Mouse (Mus musculus) lung, postnatal 10 days (tissue): ENCODE results near the gene Arhgef25.

Source experiments
- DNase-seq: peaks from one replicate; pipeline ENCODE4 v3.0.0; 2021

The Arhgef25 gene

DNA sequence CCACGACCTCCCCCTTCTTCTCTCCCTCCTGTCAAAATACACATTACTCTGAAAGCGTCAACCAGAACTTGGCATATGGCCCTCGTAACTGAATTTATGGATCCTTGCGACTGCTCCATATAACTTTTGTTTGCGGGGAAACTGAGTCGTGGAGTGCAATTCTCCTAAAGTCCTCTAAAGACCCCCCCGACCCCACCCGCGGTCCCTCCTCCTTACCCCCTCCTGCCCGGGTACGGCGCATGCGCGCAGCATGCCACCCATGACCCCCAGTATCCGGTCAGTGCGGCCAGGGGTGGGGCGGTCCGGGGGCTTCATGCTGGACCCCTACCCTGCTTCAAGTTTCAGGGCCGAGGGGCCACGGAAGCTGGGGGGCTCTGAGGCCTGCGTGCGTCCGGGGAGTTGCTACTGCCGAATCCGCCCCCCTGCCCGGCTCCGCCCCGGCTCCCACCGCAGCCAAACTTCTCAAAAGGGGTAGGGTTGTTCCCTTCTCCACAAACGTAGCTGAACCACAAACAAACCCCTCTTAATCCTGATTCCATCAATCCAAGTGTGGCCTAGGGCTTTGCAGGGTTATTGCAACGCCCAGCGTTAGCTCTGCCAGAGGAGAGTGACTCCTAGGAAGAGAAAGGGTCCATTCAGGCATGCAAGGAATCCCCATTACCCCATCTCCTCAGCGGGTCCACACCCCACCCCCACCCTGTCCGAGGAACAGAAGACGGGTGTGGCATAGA lies at the start of gene Arhgef25:
TSS of gene Arhgef25 (minus strand) at position 433 of the 731 bp plus-strand sequence.
- DNase-seq = peak; percentile 85

DNA sequence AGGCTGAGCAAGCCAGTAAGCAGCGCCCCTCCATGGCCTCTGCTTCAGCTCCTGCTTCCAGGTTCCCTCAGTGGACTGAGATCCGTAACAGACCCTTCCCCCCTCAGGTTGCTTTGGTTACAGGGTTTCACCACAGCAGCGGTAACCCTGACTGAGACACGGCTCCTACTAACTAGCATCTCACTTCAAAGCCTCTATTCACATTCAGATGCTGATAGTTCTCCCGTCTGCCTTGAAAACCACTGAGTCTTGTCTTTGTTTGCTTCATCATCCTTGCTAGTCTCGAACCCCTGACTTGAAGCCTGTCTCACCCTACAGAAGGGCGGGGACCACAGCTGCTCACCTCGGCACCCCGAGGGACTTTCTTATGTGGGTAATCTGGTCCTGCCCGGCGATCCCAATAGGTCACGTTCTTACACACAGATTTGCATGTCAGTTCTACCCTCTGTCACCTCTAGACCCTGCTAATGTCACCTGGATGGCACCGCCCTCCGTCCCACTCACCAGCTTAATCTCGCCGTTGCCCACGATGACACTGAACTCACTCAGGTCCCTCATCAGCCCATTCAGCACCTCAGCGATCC lies 48.5 kb upstream of the Arhgef25 start:
- no peak for DNase-seq

DNA sequence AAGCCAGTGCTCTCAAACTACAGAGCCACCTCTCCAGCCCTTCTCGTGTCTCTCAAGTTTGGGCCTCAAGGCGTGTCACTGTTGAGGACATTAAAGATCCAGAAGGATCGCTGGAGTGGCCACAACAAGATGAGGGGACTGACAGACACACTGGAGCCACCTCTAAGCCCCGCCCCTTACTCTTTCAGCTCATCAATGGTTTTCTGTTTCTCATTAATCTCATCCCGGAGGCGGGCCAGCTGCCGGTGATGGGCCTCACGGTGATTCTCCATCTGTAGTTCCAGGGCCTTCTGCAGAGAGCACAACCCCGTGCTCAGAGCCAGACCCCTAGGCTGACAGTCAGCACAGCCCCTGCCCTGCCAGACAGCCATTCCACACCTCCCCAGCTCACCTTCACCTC lies 46.7 kb upstream of the Arhgef25 start:
- no peak for DNase-seq

DNA sequence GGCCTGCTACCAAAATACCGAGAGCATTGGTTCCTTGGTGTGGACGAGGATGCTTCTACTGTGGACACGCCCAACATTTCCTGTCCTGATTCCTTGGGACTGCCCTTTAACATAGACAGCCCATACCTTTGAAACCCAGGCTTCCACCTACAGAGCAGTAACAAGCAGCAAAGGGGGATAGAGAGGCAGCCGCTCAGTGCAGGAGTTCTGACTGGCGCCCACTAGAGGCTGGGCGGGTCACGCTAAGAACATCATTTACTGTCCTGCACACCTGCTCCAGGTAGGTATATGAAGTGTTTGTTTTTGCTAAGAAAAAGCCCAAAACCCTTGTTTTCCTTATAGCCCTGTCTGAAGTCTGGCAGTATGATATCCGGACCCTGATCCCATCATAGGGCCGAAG lies 43.3 kb upstream of the Arhgef25 start:
- no peak for DNase-seq

DNA sequence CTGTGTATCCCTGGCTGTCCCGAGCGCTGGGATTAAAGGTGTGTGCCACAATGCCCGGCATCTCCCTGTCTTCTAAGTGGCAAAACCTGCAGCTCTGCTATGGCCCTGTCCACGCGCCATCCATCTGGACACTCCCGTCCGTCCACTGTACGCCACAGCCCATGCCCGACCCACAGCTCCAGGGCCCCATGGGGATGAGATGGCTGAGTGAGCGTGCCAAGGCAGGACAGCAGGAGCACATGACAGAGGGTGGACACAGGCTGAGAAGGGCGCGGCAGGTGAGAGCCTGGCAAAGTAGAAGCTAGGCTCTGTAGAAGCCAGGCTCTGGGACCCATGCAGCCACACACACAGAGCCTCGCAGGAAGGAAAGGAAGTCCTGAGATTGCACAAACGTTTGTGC lies 41.9 kb upstream of the Arhgef25 start:
- no peak for DNase-seq

DNA sequence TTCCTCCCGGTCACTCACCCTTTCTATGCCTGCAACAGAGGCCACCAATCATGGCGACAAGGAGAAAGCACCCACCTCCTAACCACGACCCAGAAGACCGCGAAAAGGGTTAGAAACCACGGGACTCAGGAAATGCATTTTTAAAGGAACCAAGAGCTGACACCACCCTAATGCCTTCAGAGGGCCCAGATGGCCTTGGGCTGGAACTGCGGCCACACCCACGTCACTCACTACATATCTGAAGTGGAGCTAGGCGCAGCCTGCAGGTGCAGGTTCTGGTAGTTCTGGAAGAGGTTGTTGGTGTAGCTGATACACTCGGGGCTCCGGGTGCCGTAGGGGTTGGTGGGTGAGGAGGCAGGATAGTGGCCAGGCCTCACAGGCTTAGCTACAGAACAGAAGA lies 40.8 kb upstream of the Arhgef25 start:
- no peak for DNase-seq

DNA sequence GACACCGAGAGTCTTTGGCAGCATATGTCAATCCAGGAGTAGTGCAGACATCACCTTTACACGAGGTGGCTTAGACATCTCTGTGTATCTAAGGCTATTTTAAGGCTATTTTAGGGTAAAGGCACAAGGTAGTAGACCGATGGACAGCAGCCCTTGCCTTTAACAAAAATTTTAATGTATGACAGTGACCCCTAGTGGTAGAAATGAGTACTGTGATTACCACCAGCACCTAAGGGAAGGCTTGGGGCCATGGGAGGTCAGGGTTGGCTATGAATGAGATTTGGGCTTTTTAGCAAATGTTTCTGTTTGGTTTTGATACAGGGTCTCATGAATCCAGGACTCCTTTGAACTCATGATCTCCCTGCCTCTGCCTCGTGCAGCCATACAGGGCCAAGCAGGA lies 39.0 kb upstream of the Arhgef25 start:
- peak; percentile 79 for DNase-seq

DNA sequence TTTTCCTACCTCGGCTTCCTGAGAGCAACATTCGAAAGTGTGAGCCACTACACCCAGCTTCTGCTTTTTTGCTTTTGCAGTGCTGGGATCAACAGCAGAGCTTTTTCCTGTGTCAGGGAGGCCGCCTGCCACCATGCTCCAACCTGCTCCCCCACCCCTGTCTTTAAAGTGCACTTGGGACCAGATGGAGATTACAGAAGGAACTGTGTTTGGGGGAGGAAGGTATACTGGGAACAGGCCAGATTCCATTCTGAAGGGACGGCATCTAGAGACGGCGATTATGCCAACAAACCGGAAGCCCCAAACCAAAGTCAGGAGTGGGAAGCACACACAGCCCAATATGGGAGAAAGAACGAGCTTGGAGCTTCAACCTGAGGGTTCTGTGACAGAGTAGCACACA lies 37.3 kb upstream of the Arhgef25 start:
- DNase-seq = no peak

DNA sequence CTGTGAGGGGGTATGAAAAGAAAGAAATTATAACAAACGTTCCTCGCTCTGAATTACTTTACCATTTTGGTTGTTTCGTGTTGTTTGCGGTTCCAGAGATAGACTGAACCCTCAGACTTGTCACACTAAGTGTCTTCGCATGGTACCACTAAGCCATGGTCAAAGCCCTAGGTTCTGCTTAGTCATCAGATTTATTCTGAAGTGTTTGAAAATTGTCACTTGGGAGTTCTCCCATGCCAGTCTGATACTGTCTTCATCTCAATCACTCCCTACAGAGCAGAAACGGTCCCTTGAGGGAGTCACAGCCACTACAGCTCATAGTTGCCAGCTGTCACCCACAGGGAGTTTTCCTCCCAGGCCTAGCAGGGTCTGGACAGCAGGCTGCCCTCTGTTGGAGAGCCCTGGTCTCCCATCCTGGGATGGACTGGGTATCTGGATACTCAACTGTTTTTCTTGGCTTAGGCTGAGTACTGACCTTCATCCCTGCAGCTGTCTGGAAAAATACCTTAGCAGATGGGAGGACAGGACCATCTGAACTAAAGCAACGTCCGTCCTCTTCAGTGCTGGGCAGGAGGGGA lies 36.5 kb upstream of the Arhgef25 start:
- DNase-seq = peak; percentile 60

DNA sequence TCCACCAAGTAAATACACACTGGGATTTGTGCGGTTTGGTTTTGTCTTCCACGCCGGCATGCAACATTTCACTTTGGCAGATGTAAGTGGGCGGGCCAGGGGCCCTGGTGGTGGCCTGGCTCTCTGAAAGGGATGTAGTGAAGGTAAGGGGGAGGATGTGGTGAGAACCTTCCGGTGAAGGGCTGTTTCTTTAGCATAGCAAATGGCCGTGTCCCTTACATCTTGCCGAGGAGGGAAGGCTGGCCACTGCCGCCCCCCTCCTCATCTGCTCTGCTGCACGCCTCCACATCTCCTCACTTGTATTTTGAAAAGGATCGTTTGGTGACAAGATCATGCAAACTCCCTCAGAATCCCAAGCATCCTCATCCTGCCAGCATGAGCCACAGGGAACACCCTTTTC lies 35.8 kb upstream of the Arhgef25 start:
- no peak for DNase-seq

DNA sequence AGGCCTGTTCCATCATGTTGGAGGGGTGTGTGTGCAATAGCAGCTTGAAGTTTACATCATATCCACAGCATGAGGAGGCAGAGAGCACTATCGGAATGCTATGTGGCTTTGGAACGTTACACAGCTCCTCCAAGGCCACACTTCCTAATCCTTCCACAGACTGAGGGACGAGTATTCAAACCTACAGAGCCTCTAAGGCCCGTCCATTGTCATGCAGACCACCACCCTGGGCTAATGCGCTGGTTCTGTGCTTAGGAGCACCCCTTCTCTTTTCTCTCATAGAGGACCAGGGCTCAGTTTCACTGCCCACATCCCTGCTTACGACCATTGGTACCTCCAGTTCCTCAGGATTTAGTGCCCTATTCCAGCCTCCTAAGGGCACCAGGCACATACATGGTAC lies 35.3 kb upstream of the Arhgef25 start:
- no peak for DNase-seq

DNA sequence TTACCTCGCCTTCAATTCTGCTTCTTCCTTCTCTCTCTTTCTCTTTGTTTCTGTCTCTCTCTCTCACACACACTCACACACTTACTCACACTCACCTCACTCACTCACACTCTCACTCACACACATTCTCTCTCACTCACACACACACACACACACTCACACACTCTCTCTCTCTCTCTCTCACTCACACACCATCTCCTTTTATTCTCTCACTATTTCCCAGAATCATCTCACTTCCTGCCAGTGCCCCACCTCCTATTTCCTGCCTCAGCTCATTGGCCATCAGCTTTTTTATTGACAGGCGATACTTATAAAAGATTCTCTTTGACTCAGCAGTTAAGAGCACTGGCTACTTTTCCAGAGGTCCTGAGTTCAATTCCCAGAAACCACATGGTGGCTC lies 28.5 kb upstream of the Arhgef25 start:
- no peak for DNase-seq

DNA sequence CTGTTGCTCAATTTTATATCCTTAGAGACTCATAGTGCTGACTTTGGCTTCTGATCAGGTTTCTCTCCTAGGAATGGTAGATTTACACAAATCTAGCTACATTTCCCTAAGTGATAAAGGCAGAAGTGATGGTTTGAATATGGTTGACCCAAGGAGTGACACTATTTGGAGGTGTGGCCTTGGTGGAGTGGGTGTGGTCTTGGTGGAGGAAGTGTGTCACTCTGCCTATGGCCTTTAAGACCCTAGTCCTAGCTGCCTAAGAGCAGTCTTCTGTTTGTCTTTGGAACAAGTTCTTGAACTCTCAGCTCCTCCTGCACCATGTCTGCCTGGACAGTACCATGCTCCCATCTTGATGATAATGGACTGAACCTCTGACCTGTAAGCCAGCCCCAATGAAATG lies 27.3 kb upstream of the Arhgef25 start:
- no peak for DNase-seq

DNA sequence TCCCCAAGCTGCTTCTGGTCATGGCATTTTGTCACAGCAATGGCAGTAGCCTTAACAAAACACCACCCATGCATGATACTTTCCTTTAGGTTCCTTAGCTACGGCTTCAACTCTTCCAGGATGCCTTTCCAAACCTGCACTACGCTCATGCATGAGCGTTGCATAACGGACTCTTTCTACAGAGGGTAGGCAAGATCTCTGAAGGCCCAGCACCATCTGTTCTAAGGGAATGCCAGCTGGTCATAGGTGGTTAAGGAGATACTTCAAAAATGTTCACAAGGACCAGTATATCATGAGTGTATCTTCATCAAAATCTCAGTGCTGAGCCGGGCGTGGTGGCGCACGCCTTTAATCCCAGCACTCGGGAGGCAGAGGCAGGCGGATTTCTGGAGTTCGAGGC lies 26.6 kb upstream of the Arhgef25 start:
- no peak for DNase-seq

DNA sequence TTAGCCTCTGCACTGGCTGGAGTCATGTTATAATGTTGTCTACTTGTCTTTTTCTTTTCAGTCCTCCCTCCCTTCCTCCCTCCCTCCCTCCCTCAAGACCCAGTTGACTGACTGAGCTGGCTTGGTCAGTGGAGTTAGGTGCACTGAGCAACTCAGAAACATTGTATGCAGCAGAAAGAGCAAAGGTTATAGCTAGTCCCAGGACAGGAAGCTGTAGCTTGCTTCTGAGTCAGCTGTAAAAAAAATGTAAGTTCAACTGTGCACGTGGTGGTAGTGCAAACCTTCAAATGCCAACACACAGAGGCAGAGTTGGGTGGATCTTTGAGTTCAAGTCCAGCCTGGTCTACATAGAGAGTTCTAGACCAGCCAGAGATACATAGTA lies 24.5 kb upstream of the Arhgef25 start:
- no peak for DNase-seq

DNA sequence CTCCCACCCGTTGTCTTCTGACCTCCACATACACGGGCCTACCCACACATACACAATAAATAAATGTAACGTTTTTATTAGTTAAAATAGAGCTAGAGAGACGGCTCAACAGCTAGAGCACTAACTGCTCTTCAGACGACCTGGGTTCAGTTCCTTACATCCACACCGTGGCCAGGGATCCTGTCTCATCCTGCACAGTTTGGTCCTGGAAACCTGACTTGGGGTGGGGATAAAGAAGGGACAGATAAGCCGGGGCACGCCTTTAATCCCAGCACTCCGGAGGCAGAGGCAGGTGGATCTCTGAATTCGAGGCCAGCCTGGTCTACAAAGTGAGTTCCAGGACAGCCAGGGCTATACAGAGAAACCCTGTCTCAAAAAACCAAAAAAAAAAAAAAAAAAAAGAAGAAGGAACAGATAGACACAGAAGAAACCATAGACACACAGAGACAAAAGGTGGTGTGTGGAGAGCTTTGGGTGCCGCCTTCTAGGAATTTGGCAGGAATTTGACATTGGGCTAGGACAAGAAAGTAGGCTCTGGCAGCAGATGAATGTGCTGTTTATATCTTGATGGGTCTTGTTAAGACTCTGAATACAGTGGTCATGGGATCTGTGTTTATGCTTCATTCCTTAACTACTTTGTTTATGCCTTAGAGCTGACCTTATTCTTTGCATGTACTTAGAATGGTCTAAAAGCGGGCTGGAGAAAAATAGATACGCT lies 24.0 kb upstream of the Arhgef25 start:
- DNase-seq = no peak

DNA sequence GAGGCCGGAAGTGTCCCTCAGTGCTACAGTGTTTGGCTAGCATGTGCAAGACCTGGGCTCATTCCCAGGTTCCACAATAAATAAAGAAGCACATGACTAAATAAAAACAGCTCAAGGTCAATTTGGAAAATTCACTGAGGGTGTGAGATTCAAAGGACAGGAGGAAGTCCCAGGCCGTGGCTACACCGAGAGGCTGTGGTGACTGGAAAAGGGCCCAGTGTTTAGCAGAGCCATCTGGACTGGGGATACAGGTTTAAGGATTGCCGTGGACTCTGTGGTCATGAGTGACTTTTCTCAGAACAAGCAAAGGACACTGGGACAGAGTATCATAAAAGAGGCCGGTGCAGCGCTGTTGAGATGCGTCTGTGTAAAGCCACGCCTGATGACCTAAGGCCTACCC lies 23.4 kb upstream of the Arhgef25 start:
- no peak for DNase-seq

DNA sequence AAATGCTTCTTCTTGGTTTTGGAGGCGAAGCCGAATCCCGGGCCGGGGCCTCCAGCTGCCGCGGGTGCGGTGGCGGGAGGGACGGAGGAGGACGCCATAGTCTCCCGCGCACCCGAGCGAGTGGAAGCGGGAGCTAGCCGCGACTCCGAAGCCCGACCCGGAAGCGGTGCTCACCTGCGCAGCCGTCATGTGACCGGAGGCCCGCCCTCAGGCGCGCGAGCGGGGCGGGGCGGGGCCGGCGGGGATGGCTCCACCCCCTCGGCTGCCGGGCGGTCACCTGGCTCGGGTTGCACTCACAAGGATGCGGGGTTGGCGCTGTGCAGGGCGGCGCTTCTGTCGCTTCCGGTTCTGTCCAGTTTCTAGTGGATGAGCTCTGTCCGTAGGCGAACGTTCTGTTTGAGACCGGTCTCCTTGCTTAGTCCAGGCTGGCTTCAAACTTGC lies 21.6 kb upstream of the Arhgef25 start, which contains the start of gene Pip4k2c:
TSS of gene Pip4k2c (minus strand) at position 172 of the 441 bp plus-strand sequence.
- DNase-seq = peak; percentile 91

DNA sequence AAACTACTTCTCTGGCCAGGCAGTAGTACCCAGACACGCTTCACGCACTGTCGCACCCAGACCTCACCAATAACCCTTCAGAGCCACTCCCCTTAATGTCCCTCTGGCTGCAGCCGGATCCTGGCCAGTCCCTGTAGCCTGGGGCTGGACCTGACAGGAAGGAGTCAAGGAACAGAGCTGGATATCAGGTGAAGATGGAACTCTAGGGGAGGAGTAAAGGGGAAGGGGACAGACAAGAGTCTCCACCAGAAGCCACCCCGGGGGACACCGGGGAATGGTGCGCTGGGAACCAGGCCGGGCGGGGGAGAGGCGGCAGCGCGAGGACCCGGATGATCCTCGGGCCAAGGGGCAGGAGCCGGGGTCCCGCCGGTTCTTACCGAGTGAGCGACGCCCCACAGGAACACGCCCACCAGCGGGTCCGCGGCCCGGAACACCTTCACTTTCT lies 21.1 kb upstream of the Arhgef25 start:
- peak; percentile 53 for DNase-seq

DNA sequence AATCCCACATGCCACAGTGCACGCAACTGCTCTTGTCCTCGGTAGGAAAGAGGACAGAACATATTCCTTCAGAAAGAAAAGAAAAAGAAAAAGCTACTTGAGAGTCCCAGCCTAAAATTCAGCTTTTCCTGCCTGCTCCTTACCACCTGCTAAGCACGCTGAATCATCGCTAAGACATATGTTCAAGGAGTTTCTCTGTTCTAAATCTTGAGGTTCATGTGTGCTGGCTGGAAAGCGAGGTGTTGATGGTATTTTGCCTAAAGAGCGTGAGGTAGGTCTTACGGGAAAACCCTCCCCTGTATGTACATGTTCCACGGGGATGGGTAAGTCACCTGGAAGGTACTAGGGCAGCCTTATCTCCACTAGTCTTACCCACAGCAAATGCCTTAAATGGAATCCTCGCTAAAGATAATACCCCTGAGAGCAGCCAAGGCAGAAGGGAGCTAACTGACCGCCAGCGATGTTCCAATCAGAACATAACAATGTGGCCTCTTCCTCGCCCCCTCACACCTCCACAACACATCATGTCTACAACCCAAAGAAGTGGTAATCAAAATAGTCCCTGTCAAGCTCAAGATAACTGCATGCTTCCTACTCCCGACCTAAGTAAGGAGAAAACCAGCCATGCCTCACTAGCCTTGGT lies 20.2 kb upstream of the Arhgef25 start:
- no peak for DNase-seq

DNA sequence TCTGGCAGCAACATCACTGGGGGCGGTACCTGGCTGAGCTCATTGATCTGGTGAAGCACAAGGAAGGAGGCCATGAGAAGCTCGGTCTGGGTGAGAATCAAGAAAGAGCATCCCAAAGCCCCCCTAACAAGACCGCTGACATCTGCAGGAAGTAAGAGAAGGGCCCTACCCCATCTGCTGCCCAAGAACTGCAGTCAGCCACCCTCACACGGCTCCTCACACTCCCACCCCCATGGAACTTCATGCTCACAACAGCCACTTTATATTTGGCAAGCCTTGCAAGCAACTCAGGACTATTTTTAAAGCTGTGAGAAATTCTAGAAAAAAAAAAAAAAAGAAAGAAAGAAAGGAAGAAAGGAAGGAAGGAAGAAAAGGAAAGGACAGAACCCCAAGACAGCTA lies 19.0 kb upstream of the Arhgef25 start:
- DNase-seq = no peak

DNA sequence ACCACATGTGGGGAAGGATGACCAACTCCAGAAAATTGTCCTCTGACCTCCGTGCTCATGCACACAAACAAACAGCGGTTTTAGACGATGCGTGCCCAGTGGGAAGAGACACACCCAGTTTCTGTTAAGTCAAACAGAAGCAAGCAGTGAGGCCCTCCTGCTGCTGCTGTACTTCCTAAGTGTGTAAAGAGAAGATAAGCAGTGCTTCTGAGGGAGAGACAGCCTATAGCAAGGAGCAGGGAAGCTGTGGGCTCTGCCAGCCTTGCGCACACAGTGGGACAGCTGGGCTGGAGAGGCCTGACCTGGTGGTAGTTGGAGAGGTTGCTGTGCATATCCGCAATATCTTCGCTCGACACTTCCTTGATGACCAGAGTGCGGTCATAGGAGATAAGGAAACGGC lies 15.5 kb upstream of the Arhgef25 start:
- DNase-seq = no peak

DNA sequence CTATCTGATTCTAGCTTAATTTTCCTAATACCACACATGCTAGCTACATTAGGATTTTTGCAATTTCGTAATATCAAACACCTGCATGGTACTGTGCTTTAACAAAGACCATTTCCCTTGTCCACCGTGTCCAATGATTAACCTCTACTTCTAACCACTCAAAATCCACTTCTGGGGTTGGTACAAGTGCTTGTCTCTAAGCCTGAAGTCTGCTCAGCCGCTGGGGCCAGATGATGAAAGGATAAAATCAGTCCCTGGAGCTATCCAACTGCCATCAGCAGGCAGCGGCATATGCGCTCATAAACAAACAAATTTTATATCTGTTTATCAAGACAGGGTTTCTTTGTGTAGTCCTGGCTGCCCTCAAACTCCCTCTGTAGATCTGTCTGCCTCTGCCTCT lies 14.7 kb upstream of the Arhgef25 start:
- DNase-seq = no peak
